Mouse (Mus musculus) hindbrain, embryonic 15.5 days (tissue): ENCODE data around the gene Lgmn. TPM values are rescaled to one million over a fixed set of nuclear protein-coding genes. Genes with fewer than 3 reads are reported as not detected.

ENCODE experiments used
- ATAC-seq: fragments of 200-750 bp; cut with Nextera tagmentation; 2 replicates; pipeline ENCODE4 v1.8.0; 2017; ENCODE audit warnings: low read depth, moderate number of reproducible peaks, moderate TSS enrichment; ENCODE audit not compliant: low FRiP score
- H3K27ac ChIP-seq: fragments of 300-500 bp; sonication (generic); replicated peaks from 2 replicates; pipeline ENCODE4 v1.5.1; 2015; ENCODE audit warnings: mild to moderate bottlenecking, inconsistent platforms
- H3K27me3 ChIP-seq: fragments of 300-500 bp; sonication (generic); 2 replicates; pipeline ENCODE4 v1.6.1; 2015; ENCODE audit warnings: control low read depth, inconsistent platforms
- H3K36me3 ChIP-seq: fragments of 300-500 bp; sonication (generic); 2 replicates; pipeline ENCODE4 v1.6.1; 2015; ENCODE audit warnings: control low read depth, inconsistent platforms
- H3K4me1 ChIP-seq: fragments of 300-500 bp; sonication (generic); replicated peaks from 2 replicates; pipeline ENCODE4 v1.6.1; 2015; ENCODE audit warnings: control low read depth, inconsistent platforms
- H3K4me2 ChIP-seq: fragments of 300-500 bp; sonication (generic); 2 replicates; pipeline ENCODE4 v1.6.1; 2015; ENCODE audit warnings: moderate library complexity, mild to moderate bottlenecking, inconsistent platforms
- H3K4me3 ChIP-seq: fragments of 300-500 bp; sonication (generic); 2 replicates; pipeline ENCODE4 v1.5.1; 2015; ENCODE audit warnings: mild to moderate bottlenecking, inconsistent platforms
- H3K9ac ChIP-seq: fragments of 300-500 bp; sonication (generic); 2 replicates; pipeline ENCODE4 v1.6.1; 2015; ENCODE audit warnings: inconsistent platforms
- H3K9me3 ChIP-seq: fragments of 300-500 bp; sonication (generic); 2 replicates; pipeline ENCODE4 v1.6.1; 2016; ENCODE audit warnings: control low read depth, inconsistent platforms
- WGBS: fragments of 180-500 bp; shearing (Covaris S2); methylation state at CpG from one replicate; pipeline ENCODE4 v1.1.7; 2015; 5-methylcytosine and 5-hydroxymethylcytosine counted together
- polyA plus RNA-seq: library from polyadenylated mRNA; unstranded; fragments of >200 nt; fragmentation: Nextera tagmentation; extraction: Ambion mirVana; gene quantifications from 2 replicates; pipeline ENCODE4 v1.2.1, GENCODE M21; 2015

Gene Lgmn
- polyA plus RNA-seq, result 104 and 109 TPM in 2 replicates

DNA sequence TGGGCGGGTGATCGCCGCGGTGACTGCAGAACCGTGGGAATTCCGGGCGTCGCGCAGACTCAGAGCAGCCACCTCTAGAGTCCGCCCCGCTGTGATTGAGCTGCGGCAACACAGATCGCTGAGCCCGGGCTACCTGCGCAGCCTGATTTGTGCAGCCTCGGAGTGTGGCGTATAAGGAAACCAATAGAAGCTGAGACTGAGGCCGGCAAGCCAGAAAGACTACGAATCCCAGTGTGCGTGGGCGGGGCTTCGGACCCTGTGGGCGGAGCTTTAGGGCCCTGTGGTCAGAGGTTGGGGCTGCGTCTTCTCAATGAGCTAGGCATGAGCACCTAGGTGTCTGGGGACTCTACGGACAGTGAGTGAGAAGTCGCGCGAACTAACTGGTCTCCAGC lies at the start of gene Lgmn:
Lgmn (minus strand) TSS at position 182 of the 392 bp plus-strand sequence.
- H3K4me1 ChIP-seq, result peaks cover 24% of the 10 kb centered on the region
- H3K9me3 ChIP-seq, result no peaks in the 10 kb centered on the region
- peak within 1 kb of the TSS; percentile 83 for H3K27ac ChIP-seq
- H3K27me3 ChIP-seq, result no peaks in the 10 kb centered on the region
- WGBS, result under 1% methylated on average over 28 of the region's 28 CpGs
- peak within 1 kb of the TSS; percentile 71 for H3K9ac ChIP-seq
- H3K4me3 ChIP-seq, result peak within 1 kb of the TSS; percentile 60
- peak; percentile 100 for ATAC-seq
- peak within 1 kb of the TSS; percentile 59 for H3K4me2 ChIP-seq
- no peaks in the 10 kb centered on the region for H3K36me3 ChIP-seq

DNA sequence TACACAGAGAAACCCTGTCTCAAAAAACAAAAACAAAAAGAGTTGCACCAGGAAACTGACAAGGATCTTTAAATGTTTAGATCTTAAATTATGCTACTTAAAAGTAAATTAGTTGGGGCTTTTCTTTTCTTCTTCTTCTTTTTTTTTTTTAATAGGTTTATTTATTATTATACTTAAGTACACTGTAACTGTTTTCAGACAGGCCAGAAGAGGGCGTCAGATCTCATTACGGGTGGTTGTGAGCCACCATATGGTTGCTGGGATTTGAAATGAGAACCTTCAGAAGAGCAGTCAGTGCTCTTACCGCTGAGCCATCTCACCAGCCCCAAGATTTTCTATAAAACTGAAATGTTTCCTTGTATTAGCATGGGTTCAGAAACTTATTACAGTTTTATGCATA lies 45.3 kb upstream of the Lgmn start:
- ATAC-seq, result no peak
- 71% methylated on average over 3 of the region's 3 CpGs for WGBS

DNA sequence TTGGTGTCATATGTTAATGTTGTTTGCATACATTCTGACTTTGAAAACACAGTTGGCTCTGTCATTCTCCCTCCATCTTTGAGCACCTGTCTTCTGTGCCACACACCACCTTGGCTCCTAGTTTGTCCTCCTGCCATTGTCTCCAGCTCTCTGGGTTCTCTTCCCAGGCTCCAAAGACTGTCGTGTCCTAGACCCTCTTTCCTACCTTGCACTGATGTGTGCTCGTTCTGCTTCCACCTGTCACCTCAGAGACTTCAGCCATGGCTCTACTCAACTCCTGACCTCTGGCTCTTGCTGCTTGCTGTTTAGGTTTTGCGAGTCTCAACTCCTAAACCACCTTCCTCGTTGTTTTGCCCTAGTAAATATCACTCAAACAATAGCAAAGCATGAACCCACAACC lies 40.9 kb upstream of the Lgmn start:
- no peak overlapping the region for H3K9ac ChIP-seq
- no peak overlapping the region for H3K4me2 ChIP-seq
- H3K4me1 ChIP-seq, result no peaks in the 10 kb centered on the region
- no peaks in the 10 kb centered on the region for H3K9me3 ChIP-seq
- H3K27me3 ChIP-seq, result no peaks in the 10 kb centered on the region
- ATAC-seq, result no peak
- WGBS, result 96% methylated on average over 4 of the region's 4 CpGs
- no peak overlapping the region for H3K27ac ChIP-seq
- H3K36me3 ChIP-seq, result peaks cover 72% of the 10 kb centered on the region
- H3K4me3 ChIP-seq, result no peak overlapping the region

More for the DNA sequence above, 45.3 kb upstream of the Lgmn start:
- Histone ChIP-seq H3K9me3 (no peaks in the 10 kb centered on the region), H3K4me2 (no peak overlapping the region), H3K36me3 (peaks cover 75% of the 10 kb centered on the region), H3K4me3 (no peak overlapping the region), H3K9ac (no peak overlapping the region), H3K27ac (no peak overlapping the region), H3K27me3 (no peaks in the 10 kb centered on the region), H3K4me1 (no peaks in the 10 kb centered on the region)

DNA sequence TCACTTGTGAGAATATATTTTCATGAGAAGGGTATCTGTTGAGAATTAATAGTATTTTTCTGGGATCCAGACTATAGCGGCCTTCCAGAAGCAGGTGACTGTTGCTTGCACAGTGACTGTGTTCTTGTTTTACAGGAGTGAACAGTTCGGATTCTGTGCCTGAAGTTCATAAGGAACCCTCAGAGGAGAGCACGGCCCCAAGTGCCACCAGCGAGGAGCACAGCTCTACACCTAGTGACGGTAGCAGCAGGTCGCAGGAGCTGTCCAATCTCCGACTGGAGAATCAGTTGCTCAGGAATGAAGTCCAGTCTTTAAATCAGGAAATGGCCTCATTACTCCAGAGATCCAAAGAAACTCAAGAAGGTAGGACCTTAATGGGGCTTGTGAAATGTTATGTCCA lies 34.8 kb upstream of the Lgmn start:
- Histone ChIP-seq H3K27ac (no peak overlapping the region), H3K4me2 (no peak overlapping the region), H3K4me1 (peaks cover 8% of the 10 kb centered on the region), H3K4me3 (no peak overlapping the region), H3K27me3 (no peaks in the 10 kb centered on the region), H3K36me3 (peaks cover 55% of the 10 kb centered on the region), H3K9ac (no peak overlapping the region), H3K9me3 (no peaks in the 10 kb centered on the region)
- WGBS, result 90% methylated on average over 7 of the region's 7 CpGs
- no peak for ATAC-seq

DNA sequence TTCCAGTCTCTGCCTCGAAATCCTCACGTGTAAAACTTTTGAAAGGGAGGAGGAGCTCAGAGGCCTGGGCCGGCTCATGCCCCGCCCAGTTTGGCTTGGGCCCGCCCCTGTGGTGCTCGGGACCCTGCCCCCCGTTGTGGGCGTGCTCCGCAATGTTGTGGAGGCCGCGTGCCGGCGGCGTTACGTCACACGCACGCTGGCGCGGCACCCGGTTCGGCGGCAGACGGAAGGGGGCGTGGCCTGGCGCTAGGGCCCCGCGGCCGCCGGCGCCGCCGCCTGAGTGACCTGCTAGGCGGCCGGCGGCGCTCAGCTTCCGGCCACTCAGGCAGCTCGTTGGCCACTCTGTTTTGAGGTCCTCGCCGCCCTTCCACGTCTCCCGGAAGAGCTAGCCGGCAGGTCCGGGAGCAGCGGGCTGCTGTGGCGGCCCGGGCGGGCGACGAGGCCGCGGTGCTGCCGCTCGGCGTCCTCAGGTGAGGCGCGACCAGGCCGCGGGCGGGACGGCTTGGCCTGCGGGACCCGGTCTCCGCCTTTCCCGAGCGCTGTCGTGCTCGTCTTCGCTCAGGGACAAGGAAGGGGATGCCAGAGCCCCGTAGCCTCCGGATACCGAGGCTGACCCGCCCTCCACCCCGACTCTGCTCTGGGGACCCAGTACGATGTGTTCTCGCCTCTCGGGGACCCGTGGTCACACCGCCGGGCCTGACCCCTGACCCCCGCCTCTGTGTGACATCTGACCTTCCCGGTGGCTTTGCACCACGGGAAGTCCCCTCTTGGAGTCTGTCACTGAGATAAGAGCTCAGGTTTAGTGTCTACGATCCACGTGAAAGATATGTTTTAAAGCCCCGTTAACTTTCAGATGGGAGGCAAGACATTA lies 29.5 kb upstream of the Lgmn start, which contains the start of gene Golga5:
Golga5 (plus strand) TSS at position 242 of the 871 bp plus-strand sequence.
- peak; percentile 98 for ATAC-seq
- Histone ChIP-seq H3K4me3 (peak within 1 kb of the TSS; percentile 68), H3K9me3 (no peaks in the 10 kb centered on the region), H3K4me1 (peaks cover 8% of the 10 kb centered on the region), H3K4me2 (peak within 1 kb of the TSS; percentile 68), H3K36me3 (peaks cover 20% of the 10 kb centered on the region), H3K27ac (peak within 1 kb of the TSS; percentile 82), H3K9ac (peak within 1 kb of the TSS; percentile 70), H3K27me3 (no peaks in the 10 kb centered on the region)
- WGBS, result under 1% methylated on average over 81 of the region's 86 CpGs

DNA sequence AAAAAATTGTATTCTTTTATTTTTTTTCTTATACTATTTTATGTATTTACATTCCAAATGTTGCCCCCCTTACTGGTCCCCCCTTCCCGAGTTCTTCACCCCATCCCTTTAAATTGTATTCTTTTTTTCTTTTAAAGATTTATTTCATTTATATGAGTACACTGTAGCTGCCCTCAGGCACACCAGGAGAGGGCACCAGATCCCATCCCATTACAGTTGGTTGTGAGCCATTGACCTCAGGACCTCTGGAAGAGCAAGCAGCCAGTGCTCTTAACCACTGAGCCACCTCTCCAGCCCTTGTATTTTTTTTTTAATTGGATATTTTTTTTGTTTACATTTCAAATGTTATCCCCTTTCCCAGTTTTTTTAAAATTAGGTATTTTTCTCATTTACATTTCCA lies 28.5 kb upstream of the Lgmn start:
- Histone ChIP-seq H3K4me1 (peaks cover 8% of the 10 kb centered on the region), H3K9ac (no peak overlapping the region), H3K27me3 (no peaks in the 10 kb centered on the region), H3K4me2 (no peak overlapping the region), H3K4me3 (no peak overlapping the region), H3K27ac (no peak overlapping the region), H3K36me3 (peaks cover 10% of the 10 kb centered on the region), H3K9me3 (no peaks in the 10 kb centered on the region)
- no peak for ATAC-seq
- 79% methylated on average over 1 of the region's 1 CpGs for WGBS

DNA sequence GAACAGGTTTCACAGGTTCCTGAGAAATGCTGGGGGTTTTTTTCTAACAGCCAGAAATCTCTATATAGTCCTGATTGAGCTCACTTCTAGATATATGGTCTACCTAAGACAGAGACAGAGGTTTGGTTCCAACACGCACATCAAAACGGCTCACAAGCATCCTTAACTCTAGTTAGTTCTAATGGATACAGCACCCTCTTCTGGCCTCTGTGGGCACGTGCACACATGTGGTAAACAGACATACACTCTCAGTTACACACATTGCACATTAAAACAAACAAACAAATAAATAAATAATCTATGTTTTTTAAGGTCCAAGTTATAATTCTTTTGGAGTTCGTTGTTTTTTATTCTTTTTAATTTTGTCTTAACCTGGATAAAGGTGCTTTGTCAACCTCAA lies 25.0 kb upstream of the Lgmn start:
- 74% methylated on average over 4 of the region's 4 CpGs for WGBS
- H3K36me3 ChIP-seq, result no peaks in the 10 kb centered on the region
- no peak for ATAC-seq
- H3K4me3 ChIP-seq, result no peak overlapping the region
- H3K9ac ChIP-seq, result no peak overlapping the region
- no peak overlapping the region for H3K4me2 ChIP-seq
- peaks cover under 1% of the 10 kb centered on the region; the same call in 1 of the 2 replicates for H3K4me1 ChIP-seq
- H3K9me3 ChIP-seq, result no peaks in the 10 kb centered on the region
- H3K27ac ChIP-seq, result no peak overlapping the region
- H3K27me3 ChIP-seq, result no peaks in the 10 kb centered on the region

DNA sequence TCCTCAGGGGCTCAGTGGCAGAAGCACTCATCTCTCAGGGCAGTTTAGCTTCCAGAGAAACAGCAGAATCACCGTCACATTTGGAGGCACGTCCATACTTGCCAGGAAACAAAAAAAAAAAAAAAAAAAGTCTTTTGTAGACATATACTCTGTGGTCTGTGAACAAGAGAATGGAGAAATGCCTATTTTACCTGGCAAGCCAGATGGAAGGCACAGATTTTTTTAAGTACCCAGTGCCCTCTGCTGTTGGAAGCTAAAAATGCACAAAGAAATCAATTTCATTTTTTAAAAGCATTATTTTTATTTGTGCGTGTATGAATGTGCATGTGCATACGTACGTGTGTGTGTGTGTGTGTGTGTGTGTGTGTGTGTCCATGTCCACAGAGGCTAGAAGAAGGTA lies 21.6 kb upstream of the Lgmn start:
- WGBS, result 68% methylated on average over 5 of the region's 5 CpGs
- no peak for ATAC-seq
- Histone ChIP-seq H3K4me2 (no peak overlapping the region), H3K36me3 (no peaks in the 10 kb centered on the region), H3K27me3 (no peaks in the 10 kb centered on the region), H3K9me3 (no peaks in the 10 kb centered on the region), H3K4me3 (no peak overlapping the region), H3K4me1 (no peaks in the 10 kb centered on the region), H3K27ac (no peak overlapping the region), H3K9ac (no peak overlapping the region)

DNA sequence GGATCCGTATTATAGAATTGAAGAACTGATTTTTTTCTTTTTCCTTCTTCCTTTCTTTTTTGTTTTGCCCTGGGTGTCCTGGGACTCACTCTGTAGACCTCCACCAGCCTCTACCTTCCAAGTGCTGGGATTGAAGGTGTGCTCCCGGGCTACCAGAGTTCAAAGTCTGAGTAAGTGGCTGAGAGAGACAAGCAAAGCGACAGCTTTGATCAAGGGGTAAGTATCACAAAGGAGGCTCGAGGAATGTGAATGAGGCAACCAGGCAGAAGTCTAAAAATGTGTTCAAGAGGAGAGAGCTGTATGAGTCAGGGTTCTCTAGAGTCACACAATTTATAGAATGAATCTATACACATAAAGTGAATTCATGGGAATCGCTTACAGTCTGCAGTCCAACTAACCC lies 20.4 kb upstream of the Lgmn start:
- Histone ChIP-seq H3K27me3 (no peaks in the 10 kb centered on the region), H3K4me2 (no peak overlapping the region)
- ATAC-seq, result no peak

DNA sequence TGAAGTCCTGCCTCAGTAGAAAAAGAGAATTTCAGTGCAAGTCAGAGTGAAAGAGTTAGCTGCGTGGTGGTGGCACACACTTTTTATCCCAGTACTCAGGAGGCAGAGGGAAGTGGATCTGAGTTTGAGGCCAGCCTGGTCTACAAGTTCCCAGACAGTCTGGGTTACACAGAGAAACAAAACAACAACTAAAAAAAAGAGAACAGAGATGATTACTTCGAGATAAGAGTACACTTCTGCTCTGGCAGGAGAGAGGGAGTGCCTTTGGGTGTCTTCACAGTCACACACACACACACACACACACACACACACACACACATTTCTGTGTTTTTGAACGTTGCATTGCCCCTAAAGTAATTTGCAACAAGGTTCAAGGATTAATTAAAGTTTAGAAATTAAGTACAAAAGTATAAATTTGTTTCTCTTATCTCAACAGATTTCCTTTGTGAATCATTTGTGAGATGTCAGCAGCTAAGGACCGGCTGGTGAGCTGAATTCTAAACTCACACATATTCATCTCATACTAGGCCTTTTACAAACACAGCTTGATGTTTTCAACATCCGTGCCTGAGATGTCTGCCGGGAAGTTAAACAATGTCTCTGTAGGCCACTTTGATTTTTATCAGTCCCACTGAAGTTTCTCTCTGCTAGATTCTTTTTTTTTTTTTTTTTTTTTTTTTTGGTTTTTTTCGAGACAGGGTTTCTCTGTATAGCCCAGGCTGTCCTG lies 17.0 kb upstream of the Lgmn start:
- no peak overlapping the region for H3K27ac ChIP-seq
- no peaks in the 10 kb centered on the region for H3K36me3 ChIP-seq
- H3K27me3 ChIP-seq, result no peaks in the 10 kb centered on the region
- H3K9me3 ChIP-seq, result no peaks in the 10 kb centered on the region
- 81% methylated on average over 7 of the region's 7 CpGs for WGBS
- no peak overlapping the region for H3K4me2 ChIP-seq
- no peak overlapping the region for H3K9ac ChIP-seq
- no peak for ATAC-seq
- H3K4me3 ChIP-seq, result no peak overlapping the region
- no peaks in the 10 kb centered on the region for H3K4me1 ChIP-seq

More for the DNA sequence above, 20.4 kb upstream of the Lgmn start:
- Histone ChIP-seq H3K4me1 (no peaks in the 10 kb centered on the region), H3K4me3 (no peak overlapping the region), H3K36me3 (no peaks in the 10 kb centered on the region), H3K9ac (no peak overlapping the region), H3K27ac (no peak overlapping the region), H3K9me3 (no peaks in the 10 kb centered on the region)
- WGBS, result 84% methylated on average over 5 of the region's 5 CpGs

DNA sequence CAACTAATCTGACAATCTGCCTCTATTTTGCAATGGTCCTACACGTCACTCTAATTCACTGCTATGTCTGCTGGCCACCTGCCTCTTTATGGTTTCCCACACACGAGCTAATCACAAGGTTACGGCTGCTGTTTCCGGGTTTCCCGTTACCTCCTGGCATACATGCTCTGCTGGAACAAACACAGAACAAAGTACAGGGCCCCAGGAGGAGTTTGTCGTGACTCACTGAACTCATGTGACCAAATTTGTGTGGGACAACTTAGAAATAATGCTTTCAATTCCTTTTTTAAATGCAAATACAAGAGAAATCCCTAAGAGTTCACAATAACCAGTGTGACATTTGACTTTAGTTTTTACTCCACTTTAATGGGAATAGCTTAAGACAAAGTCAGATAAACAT lies 14.0 kb upstream of the Lgmn start:
- no peak overlapping the region for H3K27ac ChIP-seq
- 66% methylated on average over 6 of the region's 6 CpGs for WGBS
- H3K4me1 ChIP-seq, result no peaks in the 10 kb centered on the region
- H3K4me2 ChIP-seq, result no peak overlapping the region
- H3K9ac ChIP-seq, result no peak overlapping the region
- H3K9me3 ChIP-seq, result no peaks in the 10 kb centered on the region
- no peak overlapping the region for H3K4me3 ChIP-seq
- no peak for ATAC-seq
- no peaks in the 10 kb centered on the region for H3K36me3 ChIP-seq
- no peaks in the 10 kb centered on the region for H3K27me3 ChIP-seq

DNA sequence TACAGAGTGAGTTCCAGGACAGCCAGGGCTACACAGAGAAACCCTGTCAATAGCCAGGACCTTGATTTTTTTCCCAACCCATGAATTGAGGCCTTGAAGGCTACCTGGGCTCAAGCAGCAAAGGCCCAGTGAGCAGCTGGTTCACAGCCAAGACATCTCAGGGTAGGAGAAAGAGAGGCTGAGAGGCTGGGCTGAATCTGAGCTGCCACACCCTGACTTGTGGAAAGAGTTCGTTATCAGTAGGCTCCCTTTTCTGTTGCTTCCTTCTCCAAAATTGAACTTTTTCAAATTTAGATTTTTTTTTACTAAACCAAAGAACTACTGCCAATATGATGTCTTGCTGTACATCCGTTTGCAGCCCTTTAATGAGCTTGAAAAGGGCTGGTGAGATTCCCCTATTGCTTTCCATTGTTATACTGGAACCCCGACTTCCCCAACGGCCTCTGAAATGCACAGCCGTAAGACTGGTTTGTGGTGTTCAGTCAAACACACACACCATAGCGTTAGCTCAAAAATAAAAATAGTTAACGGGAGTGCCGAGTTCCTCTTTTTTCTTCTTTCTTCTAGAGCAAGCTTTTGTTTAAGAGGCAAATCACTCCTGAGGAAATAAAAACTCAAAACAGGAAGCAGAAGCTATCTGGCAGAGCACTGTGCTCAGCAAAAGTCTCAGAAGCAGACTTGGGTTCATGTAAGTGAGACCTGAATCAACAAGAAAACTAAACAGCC lies 11.7 kb upstream of the Lgmn start:
- Histone ChIP-seq H3K4me2 (no peak overlapping the region), H3K9me3 (no peaks in the 10 kb centered on the region), H3K27me3 (no peaks in the 10 kb centered on the region), H3K27ac (no peak overlapping the region), H3K4me3 (no peak overlapping the region), H3K4me1 (no peaks in the 10 kb centered on the region), H3K36me3 (no peaks in the 10 kb centered on the region), H3K9ac (no peak overlapping the region)
- no peak for ATAC-seq
- 79% methylated on average over 8 of the region's 8 CpGs for WGBS
